Mouse (Mus musculus) limb, embryonic 11.5 days (tissue): ENCODE measurements around the gene Isg20l2. TPM values are rescaled to one million over a fixed set of nuclear protein-coding genes. Genes with fewer than 3 reads are reported as not detected.

Source experiments
- ATAC-seq: fragments of 200-750 bp; cut with Nextera tagmentation; 2 replicates; pipeline ENCODE4 v1.8.0; 2017; ENCODE audit warnings: low read depth; ENCODE audit not compliant: insufficient number of reproducible peaks, low FRiP score, low TSS enrichment
- DNase-seq: peaks from one replicate; pipeline ENCODE4 v3.0.0-alpha.2; 2015; ENCODE audit warnings: low spot score
- H3K27ac ChIP-seq: fragments of 300-500 bp; sonication (generic); replicated peaks from 2 replicates; pipeline ENCODE4 v1.5.1; 2014; ENCODE audit warnings: low read depth, mild to moderate bottlenecking, low read length
- H3K27me3 ChIP-seq: fragments of 300-500 bp; sonication (generic); 2 replicates; pipeline ENCODE4 v1.6.1; 2014; ENCODE audit warnings: mild to moderate bottlenecking, low read length, mixed read lengths; ENCODE audit not compliant: control insufficient read depth, insufficient read depth
- H3K36me3 ChIP-seq: fragments of 300-500 bp; sonication (generic); 2 replicates; pipeline ENCODE4 v1.6.1; 2014; ENCODE audit warnings: mild to moderate bottlenecking, low read length, moderate library complexity, mixed read lengths; ENCODE audit not compliant: control insufficient read depth, insufficient read depth
- H3K4me1 ChIP-seq: fragments of 300-500 bp; sonication (generic); 2 replicates; pipeline ENCODE4 v1.6.1; 2014; ENCODE audit warnings: low read length, mixed read lengths; ENCODE audit not compliant: control insufficient read depth, insufficient read depth
- H3K4me2 ChIP-seq: fragments of 300-500 bp; sonication (generic); 2 replicates; pipeline ENCODE4 v1.6.1; 2014; ENCODE audit warnings: low read depth, mild to moderate bottlenecking, moderate library complexity; ENCODE audit not compliant: severe bottlenecking
- H3K4me3 ChIP-seq: fragments of 300-500 bp; sonication (generic); 2 replicates; pipeline ENCODE4 v1.5.1; 2014; ENCODE audit warnings: low read depth, low read length
- H3K9ac ChIP-seq: fragments of 300-500 bp; sonication (generic); 2 replicates; pipeline ENCODE4 v1.6.1; 2014; ENCODE audit warnings: mild to moderate bottlenecking, low read length
- H3K9me3 ChIP-seq: fragments of 300-500 bp; sonication (generic); 2 replicates; pipeline ENCODE4 v1.6.1; 2016; ENCODE audit warnings: low read length; ENCODE audit not compliant: control insufficient read depth
- WGBS: fragments of 180-500 bp; shearing (Covaris S2); extraction: QIAGEN DNeasy Blood & Tissue Kit; methylation state at CpG from one replicate; pipeline ENCODE4 v1.1.7; 2014; 5-methylcytosine and 5-hydroxymethylcytosine counted together
- polyA plus RNA-seq: library from polyadenylated mRNA; unstranded; fragments of >200 nt; fragmentation: Nextera tagmentation; extraction: Ambion mirVana; gene quantifications from 2 replicates; pipeline ENCODE4 v1.2.1, GENCODE M21; 2014

The Isg20l2 gene
- polyA plus RNA-seq, 1 experiment from 2014 or later: 51.7 TPM

GRCm38 (mm10) chr3:87987633-87988032 is 57.5 kb downstream of the Isg20l2 start:
- Histone ChIP-seq H3K27ac (no peak overlapping the region), H3K4me3 (peak overlapping the region; percentile 25), H3K27me3 (peaks cover 15% of the 10 kb centered on the region; the same call in 1 of the 2 replicates), H3K9ac (peak overlapping the region; percentile 40; the same call in 1 of the 2 replicates), H3K9me3 (no peaks in the 10 kb centered on the region), H3K4me1 (peaks cover 22% of the 10 kb centered on the region), H3K4me2 (peak overlapping the region; percentile 72), H3K36me3 (no peaks in the 10 kb centered on the region)
- no peak for ATAC-seq
- WGBS: under 1% methylated on average over 15 of the region's 15 CpGs
- DNase-seq: peak; percentile 71

GRCm38 (mm10) chr3:87988068-87988467 is 58.0 kb downstream of the Isg20l2 start:
- WGBS: 13% methylated on average over 15 of the region's 15 CpGs
- peaks cover 16% of the 10 kb centered on the region; the same call in 1 of the 2 replicates for H3K27me3 ChIP-seq

GRCm38 (mm10) chr3:87989935-87990334 is 59.8 kb downstream of the Isg20l2 start:
- H3K4me1 ChIP-seq: peaks cover 9% of the 10 kb centered on the region
- no peak overlapping the region for H3K4me2 ChIP-seq
- no peak for DNase-seq
- H3K27me3 ChIP-seq: peaks cover 34% of the 10 kb centered on the region
- H3K9ac ChIP-seq: no peak overlapping the region
- H3K27ac ChIP-seq: no peak overlapping the region
- 29% methylated on average over 10 of the region's 10 CpGs for WGBS
- no peak overlapping the region for H3K4me3 ChIP-seq
- H3K36me3 ChIP-seq: no peaks in the 10 kb centered on the region
- no peak for ATAC-seq
- H3K9me3 ChIP-seq: no peaks in the 10 kb centered on the region

More at GRCm38 (mm10) chr3:87988068-87988467, 58.0 kb downstream of the Isg20l2 start:
- ATAC-seq (no peak), DNase-seq (no peak)
- peak overlapping the region; percentile 72 for H3K4me2 ChIP-seq
- H3K4me1 ChIP-seq: peaks cover 18% of the 10 kb centered on the region
- no peaks in the 10 kb centered on the region for H3K36me3 ChIP-seq
- H3K27ac ChIP-seq: no peak overlapping the region
- H3K4me3 ChIP-seq: peak overlapping the region; percentile 25
- H3K9me3 ChIP-seq: no peaks in the 10 kb centered on the region
- H3K9ac ChIP-seq: peak overlapping the region; percentile 40; the same call in 1 of the 2 replicates

Other genes starting within 250 kb of the Isg20l2 start
- gene Lrrc71, start 181.7 kb upstream of the Isg20l2 start, polyA plus RNA-seq: 0.26 and 0.43 TPM in 2 replicates
- 0.21 and 0.44 TPM in 2 replicates for gene Ntrk1, start 135.2 kb upstream of the Isg20l2 start, polyA plus RNA-seq
- 0.12 and 0.26 TPM in 2 replicates for gene Insrr, start 133.4 kb upstream of the Isg20l2 start, polyA plus RNA-seq
- 9.4 and 11.3 TPM in 2 replicates for gene Pear1, start 106.0 kb upstream of the Isg20l2 start, polyA plus RNA-seq
- not detected in 2 replicates for gene Sh2d2a, start 83.6 kb upstream of the Isg20l2 start, polyA plus RNA-seq
- gene Prcc, start 44.7 kb upstream of the Isg20l2 start, polyA plus RNA-seq: 24.1 and 24.4 TPM in 2 replicates
- 305 and 311 TPM in 2 replicates for gene Hdgf, start 24.0 kb upstream of the Isg20l2 start, polyA plus RNA-seq
- 76.2 and 76.8 TPM in 2 replicates for gene Mrpl24, start 10.8 kb upstream of the Isg20l2 start, polyA plus RNA-seq
- 17.2 and 19.5 TPM in 2 replicates for gene Rrnad1, start 403 bp downstream of the Isg20l2 start, polyA plus RNA-seq
- 796 and 836 TPM in 2 replicates for gene Crabp2, start 18.4 kb downstream of the Isg20l2 start, polyA plus RNA-seq
- gene Nes, start 40.8 kb downstream of the Isg20l2 start, polyA plus RNA-seq: 7.9 and 8.8 TPM in 2 replicates
- gene Bcan, start 69.9 kb downstream of the Isg20l2 start, polyA plus RNA-seq: not detected in 2 replicates
- gene Hapln2, start 97.3 kb downstream of the Isg20l2 start, polyA plus RNA-seq: 0.44 TPM in 1 of 2 replicates, not detected in the other
- 36.9 and 44.1 TPM in 2 replicates for gene Gpatch4, start 112.8 kb downstream of the Isg20l2 start, polyA plus RNA-seq
- gene Naxe, start 128.2 kb downstream of the Isg20l2 start, polyA plus RNA-seq: 171 and 172 TPM in 2 replicates
- gene Ttc24, start 148.0 kb downstream of the Isg20l2 start, polyA plus RNA-seq: not detected in 2 replicates
- gene Iqgap3, start 151.7 kb downstream of the Isg20l2 start, polyA plus RNA-seq: 16.0 and 19.6 TPM in 2 replicates
- 12.6 and 14.3 TPM in 2 replicates for gene Mef2d, start 212.1 kb downstream of the Isg20l2 start, polyA plus RNA-seq